Comparison of ENCODE assay signal across 8 mouse cellular contexts in the genomic region with DNA sequence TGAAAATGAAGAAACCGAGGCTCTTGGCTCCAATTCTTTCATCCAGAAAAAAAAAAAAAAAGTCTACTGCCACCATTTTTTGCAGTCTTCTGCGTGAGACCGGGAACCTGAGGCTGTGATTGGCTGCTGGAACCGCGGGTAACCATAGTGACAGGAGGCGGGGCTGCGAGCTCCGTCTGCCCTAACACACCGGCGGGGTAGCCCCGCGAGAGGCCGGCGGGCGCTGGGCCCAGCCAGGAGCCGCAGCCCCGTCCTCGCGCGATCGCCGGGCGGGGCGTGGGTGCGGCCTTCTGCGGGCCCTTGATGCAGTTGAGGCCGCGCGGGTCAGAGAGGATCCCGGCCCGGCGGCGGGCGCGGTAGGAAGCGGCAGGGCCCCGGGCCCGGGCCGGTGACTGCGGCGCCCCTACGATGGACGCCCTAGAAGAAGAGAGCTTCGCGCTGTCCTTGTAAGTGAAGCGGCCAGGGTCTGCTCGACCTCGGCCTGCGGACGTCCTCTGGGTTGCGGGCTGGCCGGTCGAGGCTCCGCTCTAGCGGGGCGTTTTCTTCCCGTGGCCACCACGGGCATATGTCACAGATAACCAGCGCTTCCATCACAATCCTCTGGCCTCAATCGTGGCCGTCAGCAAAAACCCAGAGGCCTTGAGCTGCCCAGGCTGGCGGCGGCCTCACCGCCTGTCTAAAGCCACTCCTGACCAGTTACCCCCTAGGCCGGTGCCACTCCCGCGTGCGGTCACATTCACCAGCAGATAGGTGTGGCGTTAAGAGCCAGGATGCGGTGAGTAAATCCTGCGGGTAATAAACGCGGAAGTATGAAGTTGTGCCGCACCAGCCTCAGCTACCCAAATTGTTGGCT. TPM values are rescaled to one million over a fixed set of nuclear protein-coding genes. Genes with fewer than 3 reads are reported as not detected.
A peak's percentile ranks its signal among the peaks of the same experiment; 100 is the strongest.
DNase-seq lines count a peak whose midpoint lies in the region; ATAC-seq and TF ChIP-seq lines count a peak whose summit lies in the region.

A gene (plus strand): TSS at position 145 of the 853 bp plus-strand sequence.

- H3K27me3 ChIP-seq in forebrain, embryonic 15.5 days: no peaks in the 10 kb centered on the region

- peaks cover 20% of the 10 kb centered on the region for H3K36me3 ChIP-seq in forebrain, embryonic 15.5 days

- peak within 1 kb of the TSS; percentile 58 for H3K4me2 ChIP-seq in forebrain, embryonic 15.5 days (replicated peaks)

- H3K4me1 ChIP-seq in forebrain, embryonic 15.5 days: peaks cover 15% of the 10 kb centered on the region
- no peaks in the 10 kb centered on the region for H3K4me1 ChIP-seq in lung, adult 2 months (ENCODE audit: control insufficient read depth, insufficient read depth, low read length)

- peak within 1 kb of the TSS; percentile 71 for H3K4me3 ChIP-seq in forebrain, embryonic 15.5 days
- peak within 1 kb of the TSS; percentile 84 for H3K4me3 ChIP-seq in lung, adult 2 months (replicated peaks; ENCODE audit: extremely low read depth, low read depth, low read length)

- peak within 1 kb of the TSS; percentile 90 for H3K27ac ChIP-seq in forebrain, embryonic 15.5 days (replicated peaks)

- ATAC-seq in forebrain, embryonic 15.5 days (replicated peaks): peak; percentile 99
- peak; percentile 96 for ATAC-seq in neutrophil, adult 5-6 weeks (ENCODE audit: extremely low read depth, insufficient number of reproducible peaks, low FRiP score, poor library complexity, severe bottlenecking)

- intact Hi-C loops in heart, postnatal 25 days (cut with DNase I): loop anchor here (2.0 kb wide), 1 partner anchor 36 kb away; no protein-coding TSS in a partner anchor

- no peak for TF ChIP-seq CTCF in lung, adult 2 months (IDR thresholded peaks at IDR 0.05; ENCODE audit: insufficient read depth, low read length)

- H3K9ac ChIP-seq in forebrain, embryonic 15.5 days (replicated peaks): peak within 1 kb of the TSS; percentile 88

- peak; percentile 97 for DNase-seq in ES-CJ7 (ENCODE audit: low read depth, low spot score)
- DNase-seq in cerebellum, adult 11 months: peak; percentile 91
- peak; percentile 91 for DNase-seq in heart, postnatal 25 days (ENCODE audit: low spot score)
- peak; percentile 90 to 96 for DNase-seq in layer of hippocampus, adult 18-20 months (ENCODE audit: low spot score in 2 of 2)
- DNase-seq in lung, adult 2 months: peak; percentile 89
- peak; percentile 86 to 88 for DNase-seq in thymus, adult 18-20 months

- no peaks in the 10 kb centered on the region for H3K9me3 ChIP-seq in forebrain, embryonic 15.5 days

- WGBS in forebrain, embryonic 15.5 days: under 1% methylated on average over 73 of the region's 74 CpGs
- WGBS in lung, adult 2 months: under 1% methylated on average over 74 of the region's 74 CpGs

- TF ChIP-seq POLR2A in lung, adult 2 months (IDR thresholded peaks at IDR 0.05; ENCODE audit: borderline replicate concordance, extremely low read depth, low read depth, low read length): 0 out of 2 replicates have a peak, but pooled peaks have one; percentile 46

RNA-seq across cellular contexts. Expression of the gene that starts here (rescaled TPM):
- polyA plus RNA-seq in forebrain, embryonic 15.5 days (2015; fragmentation: Nextera tagmentation; extraction: Ambion mirVana): 198 and 206 TPM in 2 replicates
- 10 to 100 TPM; 82.3 to 84.2 TPM for total RNA-seq in heart, postnatal 25 days (2021)
- 100 to 1,000 TPM; 138 to 153 TPM for total RNA-seq in layer of hippocampus, adult 18-20 months (2021)
- 104 and 126 TPM in 2 replicates for polyA plus RNA-seq in lung, adult 2 months (2012; rRNA removed)
- total RNA-seq in neutrophil, adult 5-6 weeks (2017): 83.4 and 139 TPM in 2 replicates

Comparison
In these comparisons a context has a peak if more than half of its experiments do, and no peak if none do; other contexts are left out.
1. Peak in every context shown above with its lines: DNase-seq, ATAC-seq, H3K4me3 ChIP-seq and H3K27ac ChIP-seq.